Mouse (Mus musculus) neural tube, embryonic 15.5 days (tissue): Measurements from ENCODE around the gene Fbxl5. TPM values are rescaled to one million over a fixed set of nuclear protein-coding genes. Genes with fewer than 3 reads are reported as not detected.

Experiments used
- ATAC-seq: fragments of 200-750 bp; cut with Nextera tagmentation; 2 replicates; pipeline ENCODE4 v1.8.0; 2017; ENCODE audit warnings: mild to moderate bottlenecking, moderate TSS enrichment, moderate library complexity; ENCODE audit not compliant: low FRiP score
- H3K27ac ChIP-seq: fragments of 300-500 bp; sonication (generic); replicated peaks from 2 replicates; pipeline ENCODE4 v1.5.1; 2015; ENCODE audit warnings: mild to moderate bottlenecking, inconsistent platforms
- H3K27me3 ChIP-seq: fragments of 300-500 bp; sonication (generic); replicated peaks from 2 replicates; pipeline ENCODE4 v1.6.1; 2015; ENCODE audit warnings: inconsistent platforms
- H3K36me3 ChIP-seq: fragments of 300-500 bp; sonication (generic); 2 replicates; pipeline ENCODE4 v1.6.1; 2015; ENCODE audit warnings: inconsistent platforms
- H3K4me1 ChIP-seq: fragments of 300-500 bp; sonication (generic); 2 replicates; pipeline ENCODE4 v1.6.1; 2015; ENCODE audit warnings: inconsistent platforms
- H3K4me2 ChIP-seq: fragments of 300-500 bp; sonication (generic); 2 replicates; pipeline ENCODE4 v1.6.1; 2015; ENCODE audit warnings: inconsistent platforms, mild to moderate bottlenecking, moderate library complexity
- H3K4me3 ChIP-seq: fragments of 300-500 bp; sonication (generic); replicated peaks from 2 replicates; pipeline ENCODE4 v1.5.1; 2015; ENCODE audit warnings: mild to moderate bottlenecking, inconsistent platforms
- H3K9ac ChIP-seq: fragments of 300-500 bp; sonication (generic); replicated peaks from 2 replicates; pipeline ENCODE4 v1.6.1; 2015; ENCODE audit warnings: mild to moderate bottlenecking, inconsistent platforms
- H3K9me3 ChIP-seq: fragments of 300-500 bp; sonication (generic); replicated peaks from 2 replicates; pipeline ENCODE4 v1.6.1; 2016; ENCODE audit warnings: inconsistent platforms
- WGBS: fragments of 180-500 bp; shearing (Covaris S2); methylation state at CpG from one replicate; pipeline ENCODE4 v1.1.7; 2015; ENCODE audit warnings: mixed read lengths; 5-methylcytosine and 5-hydroxymethylcytosine counted together
- polyA plus RNA-seq: library from polyadenylated mRNA; unstranded; fragments of >200 nt; fragmentation: Nextera tagmentation; extraction: Ambion mirVana; gene quantifications from 2 replicates; pipeline ENCODE4 v1.2.1, GENCODE M21; 2015

Fbxl5 gene
- polyA plus RNA-seq, 1 experiment from 2014 or later: 74.1 TPM

- Histone ChIP-seq H3K27me3 (no peaks in the 10 kb centered on the region), H3K4me1 (peaks cover 17% of the 10 kb centered on the region), H3K27ac (no peak overlapping the region), H3K4me3 (no peak overlapping the region), H3K4me2 (no peak overlapping the region), H3K9ac (no peak overlapping the region), H3K36me3 (no peaks in the 10 kb centered on the region), H3K9me3 (no peaks in the 10 kb centered on the region)
- ATAC-seq: no peak
- 30% methylated on average over 1 of the region's 1 CpGs for WGBS
These were observed 44.4 kb downstream of the Fbxl5 start for GRCm38 (mm10) chr5:43776993-43777392.

GRCm38 (mm10) chr5:43776407-43776806 lies 45.0 kb downstream of the Fbxl5 start:
- no peak overlapping the region for H3K27ac ChIP-seq
- H3K9me3 ChIP-seq: no peaks in the 10 kb centered on the region
- H3K36me3 ChIP-seq: no peaks in the 10 kb centered on the region
- no peak for ATAC-seq
- H3K4me1 ChIP-seq: peaks cover 17% of the 10 kb centered on the region
- H3K4me3 ChIP-seq: no peak overlapping the region
- H3K4me2 ChIP-seq: no peak overlapping the region
- no peak overlapping the region for H3K9ac ChIP-seq
- H3K27me3 ChIP-seq: no peaks in the 10 kb centered on the region

- H3K9me3 ChIP-seq: no peaks in the 10 kb centered on the region
- no peak overlapping the region for H3K9ac ChIP-seq
- 83% methylated on average over 3 of the region's 3 CpGs for WGBS
- no peak overlapping the region for H3K4me2 ChIP-seq
- peaks cover 20% of the 10 kb centered on the region for H3K36me3 ChIP-seq
- H3K4me3 ChIP-seq: no peak overlapping the region
- no peak for ATAC-seq
- no peak overlapping the region for H3K27ac ChIP-seq
- no peaks in the 10 kb centered on the region for H3K27me3 ChIP-seq
- no peaks in the 10 kb centered on the region for H3K4me1 ChIP-seq
These were observed 49.9 kb downstream of the Fbxl5 start for GRCm38 (mm10) chr5:43771555-43771954.

GRCm38 (mm10) chr5:43770618-43771354 lies 50.7 kb downstream of the Fbxl5 start:
- Histone ChIP-seq H3K9ac (no peak overlapping the region), H3K9me3 (no peaks in the 10 kb centered on the region), H3K4me2 (no peak overlapping the region), H3K4me3 (no peak overlapping the region), H3K4me1 (no peaks in the 10 kb centered on the region), H3K27me3 (no peaks in the 10 kb centered on the region), H3K36me3 (peaks cover 20% of the 10 kb centered on the region), H3K27ac (no peak overlapping the region)
- 94% methylated on average over 3 of the region's 3 CpGs for WGBS
- no peak for ATAC-seq

- WGBS: 92% methylated on average over 3 of the region's 3 CpGs
- Histone ChIP-seq H3K4me1 (no peaks in the 10 kb centered on the region), H3K4me3 (no peak overlapping the region), H3K27me3 (no peaks in the 10 kb centered on the region), H3K9ac (no peak overlapping the region), H3K36me3 (peaks cover 5% of the 10 kb centered on the region), H3K9me3 (no peaks in the 10 kb centered on the region), H3K4me2 (no peak overlapping the region), H3K27ac (no peak overlapping the region)
- ATAC-seq: no peak
These were observed 72.3 kb downstream of the Fbxl5 start for GRCm38 (mm10) chr5:43749092-43749491.

- Histone ChIP-seq H3K27me3 (no peaks in the 10 kb centered on the region), H3K36me3 (peaks cover 7% of the 10 kb centered on the region), H3K4me3 (no peak overlapping the region), H3K27ac (no peak overlapping the region), H3K4me1 (no peaks in the 10 kb centered on the region), H3K9me3 (no peaks in the 10 kb centered on the region), H3K4me2 (no peak overlapping the region), H3K9ac (no peak overlapping the region)
- ATAC-seq: no peak
- WGBS: 93% methylated on average over 4 of the region's 4 CpGs
These were observed 73.4 kb downstream of the Fbxl5 start for GRCm38 (mm10) chr5:43748039-43748438.

- peaks cover 15% of the 10 kb centered on the region for H3K36me3 ChIP-seq
- no peak overlapping the region for H3K9ac ChIP-seq
- no peaks in the 10 kb centered on the region for H3K27me3 ChIP-seq
- no peak overlapping the region for H3K4me2 ChIP-seq
- ATAC-seq: no peak
- 66% methylated on average over 5 of the region's 5 CpGs for WGBS
- no peak overlapping the region for H3K4me3 ChIP-seq
- H3K9me3 ChIP-seq: no peaks in the 10 kb centered on the region
- no peaks in the 10 kb centered on the region for H3K4me1 ChIP-seq
- H3K27ac ChIP-seq: no peak overlapping the region
These were observed 76.3 kb downstream of the Fbxl5 start for GRCm38 (mm10) chr5:43745156-43745555.

GRCm38 (mm10) chr5:43744187-43744586 lies 77.3 kb downstream of the Fbxl5 start:
- no peaks in the 10 kb centered on the region for H3K27me3 ChIP-seq
- WGBS: 98% methylated on average over 1 of the region's 1 CpGs
- peaks cover 15% of the 10 kb centered on the region; the same call in 1 of the 2 replicates for H3K36me3 ChIP-seq
- H3K9ac ChIP-seq: no peak overlapping the region
- H3K4me2 ChIP-seq: no peak overlapping the region
- no peak for ATAC-seq
- no peaks in the 10 kb centered on the region for H3K9me3 ChIP-seq
- H3K4me3 ChIP-seq: no peak overlapping the region
- H3K27ac ChIP-seq: no peak overlapping the region
- H3K4me1 ChIP-seq: no peaks in the 10 kb centered on the region

GRCm38 (mm10) chr5:43732381-43732780 lies 89.1 kb downstream of the Fbxl5 start:
- WGBS: 71% methylated on average over 8 of the region's 8 CpGs
- Histone ChIP-seq H3K27me3 (no peaks in the 10 kb centered on the region), H3K4me3 (no peak overlapping the region), H3K27ac (no peak overlapping the region), H3K4me1 (no peaks in the 10 kb centered on the region), H3K9ac (no peak overlapping the region), H3K9me3 (no peaks in the 10 kb centered on the region), H3K4me2 (no peak overlapping the region), H3K36me3 (peaks cover 20% of the 10 kb centered on the region)
- ATAC-seq: no peak

GRCm38 (mm10) chr5:43728375-43729165 lies 92.9 kb downstream of the Fbxl5 start:
- Histone ChIP-seq H3K36me3 (peaks cover 11% of the 10 kb centered on the region), H3K9me3 (no peaks in the 10 kb centered on the region), H3K4me2 (no peak overlapping the region), H3K27me3 (no peaks in the 10 kb centered on the region), H3K4me3 (no peak overlapping the region), H3K27ac (no peak overlapping the region), H3K9ac (no peak overlapping the region), H3K4me1 (no peaks in the 10 kb centered on the region)
- ATAC-seq: no peak
- WGBS: 86% methylated on average over 11 of the region's 11 CpGs

- Histone ChIP-seq H3K36me3 (peaks cover 14% of the 10 kb centered on the region), H3K27me3 (no peaks in the 10 kb centered on the region), H3K4me1 (no peaks in the 10 kb centered on the region), H3K4me3 (no peak overlapping the region), H3K9ac (no peak overlapping the region), H3K9me3 (no peaks in the 10 kb centered on the region), H3K27ac (no peak overlapping the region), H3K4me2 (no peak overlapping the region)
- ATAC-seq: no peak
- 88% methylated on average over 7 of the region's 7 CpGs for WGBS
These were observed 97.6 kb downstream of the Fbxl5 start for GRCm38 (mm10) chr5:43723830-43724229.

GRCm38 (mm10) chr5:43722452-43722783 lies 99.0 kb downstream of the Fbxl5 start:
- H3K4me3 ChIP-seq: no peak overlapping the region
- no peak for ATAC-seq
- no peaks in the 10 kb centered on the region for H3K9me3 ChIP-seq
- H3K4me2 ChIP-seq: no peak overlapping the region
- no peaks in the 10 kb centered on the region for H3K4me1 ChIP-seq
- no peak overlapping the region for H3K9ac ChIP-seq
- H3K36me3 ChIP-seq: peaks cover 24% of the 10 kb centered on the region
- H3K27me3 ChIP-seq: no peaks in the 10 kb centered on the region
- no peak overlapping the region for H3K27ac ChIP-seq
- 94% methylated on average over 6 of the region's 6 CpGs for WGBS
